Mouse (Mus musculus) embryo, embryonic 10.5 days (tissue): ENCODE measurements around the gene Dcst1.

Experiments used
- DNase-seq: peaks from one replicate; pipeline ENCODE4 v3.0.0-alpha.2; 2015; ENCODE audit warnings: low spot score

The Dcst1 gene

GRCm38 (mm10) chr3:89332013-89332412 lies 33.0 kb downstream of the Dcst1 start:
- DNase-seq: no peak

- DNase-seq: no peak
These were observed 33.5 kb downstream of the Dcst1 start for GRCm38 (mm10) chr3:89331561-89331960.

DNA sequence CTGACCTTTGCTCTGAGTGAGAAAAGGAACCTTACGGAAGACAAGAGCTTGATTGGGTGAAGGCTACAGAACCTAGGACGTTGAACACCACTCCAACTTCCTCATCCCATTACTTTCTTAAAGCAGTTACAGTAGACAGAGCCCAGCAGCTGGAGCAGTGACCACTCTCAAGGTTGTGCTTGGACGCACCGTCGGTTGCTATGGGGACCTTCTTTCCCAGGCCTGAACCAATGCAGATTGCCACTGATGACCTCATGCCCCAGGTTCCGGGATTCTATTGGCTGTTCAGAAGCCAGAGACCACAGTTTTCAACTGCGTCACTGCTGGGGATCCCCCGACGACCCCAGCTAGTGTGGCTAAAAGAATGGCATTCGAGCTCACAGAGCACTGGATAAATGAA lies 34.1 kb downstream of the Dcst1 start:
- DNase-seq: peak; percentile 75

GRCm38 (mm10) chr3:89330346-89330745 lies 34.7 kb downstream of the Dcst1 start:
- DNase-seq: no peak

- DNase-seq: no peak
These were observed 36.4 kb downstream of the Dcst1 start for GRCm38 (mm10) chr3:89328623-89329022.

DNA sequence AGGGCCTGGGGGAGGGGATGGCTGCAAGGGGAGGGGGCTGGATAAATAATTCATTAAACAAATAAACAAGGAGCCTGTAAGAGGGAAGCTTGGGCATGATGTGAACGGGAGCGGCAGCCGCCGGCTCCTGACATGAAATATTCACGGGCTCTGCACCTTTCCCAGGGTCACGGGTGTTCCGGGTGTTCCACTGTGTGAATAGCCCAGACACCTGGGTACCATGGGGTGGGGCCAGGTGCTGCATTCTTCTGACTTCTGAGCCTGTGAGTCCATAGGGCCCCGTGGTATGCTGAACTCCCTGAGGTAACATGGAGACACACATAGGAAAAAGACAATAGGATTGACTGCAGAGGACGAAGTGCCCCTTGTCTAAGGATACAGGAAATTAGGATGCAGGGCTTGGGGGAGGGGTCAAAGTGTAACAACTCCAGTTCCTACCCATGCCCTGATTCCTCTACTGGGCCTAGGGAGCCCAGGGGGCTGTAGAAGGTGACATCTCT lies 37.6 kb downstream of the Dcst1 start:
- no peak for DNase-seq

- DNase-seq: no peak
These were observed 39.2 kb downstream of the Dcst1 start for GRCm38 (mm10) chr3:89325882-89326281.

DNA sequence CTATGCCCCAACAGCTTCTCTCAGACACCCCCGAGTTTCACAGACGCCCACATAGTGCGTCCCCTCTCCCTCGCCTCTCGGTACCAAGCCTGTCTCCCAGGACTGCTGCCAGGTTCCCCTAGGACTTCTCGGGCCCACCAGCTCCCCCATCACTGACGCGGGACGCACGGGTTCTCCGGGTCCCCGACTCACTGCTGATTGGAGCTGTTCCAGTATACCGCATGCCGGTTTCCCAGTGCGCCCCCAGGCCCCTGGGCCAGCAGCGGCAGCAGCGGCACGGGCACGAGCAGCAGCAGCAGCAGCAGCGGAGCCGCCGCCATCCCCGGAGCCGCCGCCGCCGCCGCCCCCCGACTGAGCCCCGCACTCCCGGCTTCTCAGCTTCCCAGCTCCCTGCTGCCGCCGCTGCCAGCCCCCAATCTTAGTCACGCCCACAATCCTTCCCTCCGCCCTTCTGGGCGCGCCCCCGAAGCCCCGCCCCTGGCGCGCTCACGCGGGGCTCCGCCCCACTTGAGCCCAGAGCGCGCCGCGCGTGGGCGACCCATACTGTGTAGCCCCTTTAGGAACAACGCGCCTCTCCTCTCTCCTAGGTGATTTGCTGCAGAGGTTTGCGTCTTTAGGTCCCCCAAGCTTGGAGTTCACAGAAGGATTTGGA lies 42.4 kb downstream of the Dcst1 start, which contains the start of gene Efna3:
Gene Efna3 (minus strand): TSS at position 452 of the 652 bp plus-strand sequence.
- peak; percentile 84 for DNase-seq

DNA sequence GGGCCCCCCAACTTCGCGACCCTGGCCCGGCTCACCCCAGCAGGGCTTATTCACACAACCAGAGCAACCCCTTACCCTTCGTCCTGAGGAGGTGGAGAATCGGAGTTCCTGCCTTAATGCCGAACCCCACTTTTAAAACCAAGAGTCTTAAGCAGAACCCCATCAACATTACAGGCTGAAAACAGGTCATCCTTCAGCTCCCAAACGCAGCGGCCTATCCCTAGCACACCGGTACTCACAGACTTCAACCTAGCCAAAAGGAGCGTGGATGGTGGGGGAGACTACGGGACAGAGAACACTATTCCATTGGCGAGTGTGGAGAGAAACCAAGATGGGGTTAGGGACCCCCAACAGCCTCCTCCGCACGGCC lies 42.9 kb downstream of the Dcst1 start:
- no peak for DNase-seq

DNA sequence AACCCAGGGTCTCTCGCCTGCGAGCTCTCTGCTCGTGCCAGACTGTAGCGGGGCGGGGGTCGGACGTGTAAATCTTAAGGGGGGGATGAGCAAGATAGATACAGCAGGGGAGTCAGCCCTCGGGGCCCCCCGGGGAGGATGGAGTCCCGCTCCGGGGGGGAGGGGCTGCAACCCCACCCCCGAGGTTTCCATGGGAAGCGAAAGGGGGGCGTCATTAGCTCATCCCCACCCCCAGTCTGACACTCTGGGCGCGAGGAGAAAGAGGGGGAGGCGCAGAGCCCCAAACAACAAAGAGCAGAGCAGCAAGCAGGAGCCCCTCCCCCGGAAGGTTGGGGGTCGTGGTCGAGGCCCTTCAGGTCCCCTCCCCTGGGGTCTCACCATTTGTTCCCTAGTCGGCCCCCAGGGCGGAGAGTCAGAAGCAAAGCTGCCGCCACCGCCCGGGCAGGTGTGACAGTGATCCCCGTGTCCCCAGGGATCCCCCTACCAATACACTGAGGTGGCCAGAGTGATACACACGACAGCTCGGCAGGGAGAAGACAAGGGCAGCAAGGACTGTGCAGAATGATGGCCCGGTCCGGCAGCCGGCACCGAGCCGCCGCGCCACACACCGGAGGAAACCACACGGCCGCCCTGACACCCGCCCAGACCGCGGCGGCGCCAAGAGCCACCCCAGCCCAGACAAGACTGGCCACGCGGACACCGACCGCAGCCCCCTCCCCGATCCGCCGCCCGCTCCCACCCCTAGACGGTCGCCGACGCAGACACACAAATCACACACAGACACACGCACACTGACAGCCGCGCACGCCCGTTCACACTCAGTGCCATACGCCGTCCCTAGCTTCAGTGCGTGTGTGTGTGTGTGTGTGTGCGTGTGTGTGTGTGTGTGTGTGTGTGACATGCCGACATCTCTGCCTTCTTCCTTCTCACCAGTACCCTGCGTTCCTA lies 43.6 kb downstream of the Dcst1 start:
- peak; percentile 50 for DNase-seq

- DNase-seq: peak; percentile 88
These were observed 44.4 kb downstream of the Dcst1 start for GRCm38 (mm10) chr3:89320581-89321182.

GRCm38 (mm10) chr3:89319591-89320350 lies 45.3 kb downstream of the Dcst1 start:
- DNase-seq: peak; percentile 58

DNA sequence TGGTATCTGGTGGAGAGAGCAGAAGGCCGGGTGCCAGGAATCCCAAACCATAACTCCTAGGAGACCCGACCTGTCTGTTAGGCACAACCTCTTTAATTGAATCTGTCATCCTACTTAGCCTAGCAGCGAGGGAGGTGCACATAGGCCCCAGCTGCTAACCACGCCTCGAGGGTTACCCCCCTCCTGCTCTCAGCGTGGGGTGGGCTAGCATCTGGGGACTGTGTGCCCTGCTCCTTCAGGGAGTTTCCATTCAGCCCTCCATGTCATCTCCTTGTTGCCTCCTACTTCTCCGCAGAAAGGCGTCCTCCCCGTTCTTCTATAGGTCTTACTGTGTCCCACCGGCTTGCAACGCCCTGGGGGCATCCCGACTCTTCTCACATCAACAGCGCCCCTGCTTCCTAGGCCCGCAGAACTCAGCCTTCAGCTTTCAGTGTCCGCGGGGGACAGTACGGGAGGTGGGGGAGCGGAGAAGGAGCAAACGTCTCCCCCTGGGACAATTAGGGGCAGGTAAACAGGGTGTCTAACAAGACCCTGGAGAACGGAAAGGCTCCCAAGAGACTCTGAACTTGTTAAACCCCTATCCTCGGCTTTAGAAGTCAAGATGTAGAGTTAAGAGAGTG lies 46.0 kb downstream of the Dcst1 start:
- no peak for DNase-seq

- DNase-seq: no peak
These were observed 46.7 kb downstream of the Dcst1 start for GRCm38 (mm10) chr3:89318316-89318715.

DNA sequence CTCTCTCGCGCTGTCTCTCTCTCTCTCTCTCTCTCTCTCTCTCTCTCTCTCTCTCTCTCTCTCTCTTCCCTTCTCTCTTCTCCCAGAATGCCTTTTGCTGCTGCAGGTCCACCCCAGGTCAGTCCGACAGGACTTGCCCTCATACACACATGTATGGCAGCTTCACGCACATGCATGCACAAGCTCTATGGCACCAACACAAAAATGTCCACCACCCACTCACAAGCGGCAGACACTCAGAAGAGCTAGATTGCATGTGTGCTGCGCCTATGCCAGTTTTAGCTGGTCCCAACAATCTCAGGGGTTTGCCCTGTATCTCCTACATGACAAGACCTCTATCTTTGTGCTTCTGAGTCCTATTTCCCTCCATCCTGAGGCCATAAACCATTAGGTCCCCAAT lies 47.8 kb downstream of the Dcst1 start:
- no peak for DNase-seq

GRCm38 (mm10) chr3:89316833-89317232 lies 48.2 kb downstream of the Dcst1 start:
- peak; percentile 96 for DNase-seq

DNA sequence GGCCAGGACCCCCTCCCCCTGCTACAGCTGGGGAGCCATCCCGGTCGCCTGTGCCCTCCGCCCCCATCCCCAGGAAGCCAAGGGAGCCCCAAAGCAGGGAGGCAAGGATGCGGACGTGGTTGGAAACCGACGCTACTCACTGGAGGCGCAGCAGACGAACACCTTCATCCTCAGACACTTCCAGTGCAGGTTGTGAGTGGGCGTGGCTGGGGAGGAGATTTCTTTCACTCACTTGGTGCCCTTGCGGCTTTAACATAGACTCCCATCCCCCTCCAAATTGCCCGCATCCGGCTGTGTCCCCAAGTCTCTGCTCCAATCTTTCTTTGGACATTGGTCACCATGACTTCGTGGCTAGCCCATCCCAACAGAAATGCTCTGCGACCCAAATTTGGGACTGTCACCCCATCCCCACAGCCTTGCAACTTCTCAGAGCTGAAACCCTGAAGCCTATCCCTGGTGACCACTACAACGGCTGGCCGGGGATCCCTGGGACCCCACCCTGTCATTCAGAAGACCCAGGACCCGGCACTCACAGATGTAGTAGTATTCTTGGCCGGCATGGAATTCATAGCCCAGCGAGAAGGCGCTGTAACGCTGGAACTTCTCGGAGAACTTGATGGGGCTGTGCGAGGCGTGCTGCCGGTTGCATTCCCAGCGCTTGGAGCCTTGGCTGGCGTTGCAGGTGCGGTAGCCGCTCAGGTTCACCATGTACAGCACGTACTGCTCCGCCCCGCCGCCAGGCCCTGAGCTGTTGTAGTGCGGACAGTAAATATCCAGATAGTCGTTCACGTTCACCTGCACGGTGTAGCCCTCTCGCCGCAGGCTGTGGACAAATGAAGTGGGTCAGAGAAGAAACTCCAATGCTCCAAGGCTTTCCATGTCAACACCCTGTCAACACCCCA lies 48.9 kb downstream of the Dcst1 start:
- no peak for DNase-seq

GRCm38 (mm10) chr3:89315195-89315929 lies 49.7 kb downstream of the Dcst1 start:
- peak; percentile 89 for DNase-seq

DNA sequence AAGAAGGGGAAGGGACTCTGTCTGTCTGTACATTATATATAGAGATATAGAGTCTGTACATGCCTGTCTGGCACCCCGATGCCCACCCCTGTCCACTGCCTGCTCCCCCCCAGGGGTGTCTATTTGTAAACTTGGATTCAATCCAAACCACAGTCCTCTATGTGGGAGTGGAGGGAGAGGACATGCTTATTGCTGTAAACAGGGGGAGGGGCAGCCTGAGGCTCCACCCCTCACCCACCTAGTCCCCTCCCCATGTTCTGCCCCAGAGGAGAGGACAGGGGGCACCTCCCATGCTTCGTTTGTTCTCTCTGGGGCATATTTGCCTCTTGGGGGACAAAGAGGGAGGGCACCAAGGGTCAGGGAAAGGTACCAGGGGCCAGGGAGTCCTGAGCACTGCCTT lies 50.3 kb downstream of the Dcst1 start:
- DNase-seq: no peak

- no peak for DNase-seq
These were observed 50.7 kb downstream of the Dcst1 start for GRCm38 (mm10) chr3:89314340-89314739.
